Mouse (Mus musculus) forebrain, embryonic 10.5 days (tissue): ENCODE results near the gene Arhgap42. TPM values are rescaled to one million over a fixed set of nuclear protein-coding genes. Genes with fewer than 3 reads are reported as not detected.

ENCODE experiments used
- DNase-seq: peaks from one replicate; pipeline ENCODE4 v3.0.0-alpha.2; 2017; ENCODE audit warnings: low spot score; ENCODE audit errors: extremely low spot score
- H3K27ac ChIP-seq: fragments of 300-500 bp; sonication (generic); 2 replicates; pipeline ENCODE4 v1.5.1; 2016; ENCODE audit warnings: mild to moderate bottlenecking
- H3K27me3 ChIP-seq: fragments of 300-500 bp; sonication (generic); 2 replicates; pipeline ENCODE4 v1.6.1; 2016; ENCODE audit warnings: mild to moderate bottlenecking; ENCODE audit not compliant: poor library complexity, severe bottlenecking
- H3K36me3 ChIP-seq: fragments of 300-500 bp; sonication (generic); replicated peaks from 2 replicates; pipeline ENCODE4 v1.6.1; 2016; ENCODE audit warnings: mild to moderate bottlenecking, moderate library complexity
- H3K4me1 ChIP-seq: fragments of 300-500 bp; sonication (generic); 2 replicates; pipeline ENCODE4 v1.6.1; 2016
- H3K4me3 ChIP-seq: fragments of 300-500 bp; sonication (generic); 2 replicates; pipeline ENCODE4 v1.5.1; 2016; ENCODE audit warnings: mild to moderate bottlenecking, moderate library complexity
- H3K9me3 ChIP-seq: fragments of 300-500 bp; sonication (generic); 2 replicates; pipeline ENCODE4 v1.6.1; 2016; ENCODE audit warnings: mild to moderate bottlenecking, moderate library complexity
- WGBS: fragments of 180-500 bp; shearing (Covaris S2); methylation state at CpG from one replicate; pipeline ENCODE4 v1.1.7; 2016; 5-methylcytosine and 5-hydroxymethylcytosine counted together
- polyA plus RNA-seq: library from polyadenylated mRNA; unstranded; fragments of >200 nt; fragmentation: Nextera tagmentation; extraction: Ambion mirVana; gene quantifications from 2 replicates; pipeline ENCODE4 v1.2.1, GENCODE M21; 2016

Arhgap42 gene
- polyA plus RNA-seq, 1 experiment from 2014 or later = 19.1 TPM

DNA sequence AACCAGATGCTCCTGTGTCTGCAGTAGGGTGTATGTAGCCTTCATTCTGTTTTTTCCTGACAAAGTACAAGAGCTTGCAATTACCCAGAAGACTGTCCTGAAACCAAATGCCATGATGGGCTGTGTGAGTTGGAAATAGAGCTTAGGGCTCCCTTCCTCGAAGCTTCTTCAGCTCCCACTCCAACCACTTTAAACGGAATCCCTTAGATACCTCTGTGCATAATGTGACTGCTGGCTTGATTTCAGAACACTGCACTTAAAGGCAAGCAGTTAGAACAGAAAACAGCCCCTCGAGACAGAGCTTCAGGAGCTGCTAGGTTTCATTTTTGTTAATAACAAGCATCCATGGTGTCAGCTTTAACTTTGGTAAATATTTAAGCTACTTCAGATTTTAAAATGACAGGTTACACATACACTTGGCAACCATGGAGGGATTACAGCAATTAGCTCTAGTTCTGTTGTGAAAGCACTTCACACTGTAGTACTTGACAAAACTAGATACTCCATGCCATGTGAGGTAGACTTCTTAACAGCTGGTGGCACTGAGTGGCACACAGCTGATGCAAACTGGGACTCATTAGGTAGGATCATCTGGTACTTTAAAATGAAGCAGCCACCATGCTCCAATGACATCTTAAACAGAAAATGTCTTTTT lies 201.8 kb downstream of the Arhgap42 start:
- no peak for DNase-seq

DNA sequence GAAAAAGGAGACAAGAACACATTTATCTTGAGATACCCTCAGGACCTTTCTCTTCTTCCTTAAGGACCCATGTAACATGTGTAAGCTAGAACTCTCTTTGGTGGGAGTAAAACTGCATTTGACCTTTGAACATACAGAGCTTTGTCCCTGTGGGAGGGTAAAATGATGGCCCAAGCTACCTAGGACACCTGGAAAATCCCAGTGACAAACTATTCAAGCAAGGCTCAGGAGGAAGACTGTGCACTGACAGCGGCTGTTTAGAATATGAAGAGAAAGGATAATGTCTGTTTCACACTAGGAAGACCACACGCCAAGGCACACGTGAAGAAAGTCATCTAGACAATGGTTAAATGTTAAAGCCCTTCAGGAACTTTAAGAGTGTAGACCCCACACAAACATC lies 211.0 kb downstream of the Arhgap42 start:
- H3K27ac ChIP-seq = no peak overlapping the region
- no peaks in the 10 kb centered on the region for H3K27me3 ChIP-seq
- H3K4me1 ChIP-seq = peaks cover 11% of the 10 kb centered on the region
- H3K4me3 ChIP-seq = no peak overlapping the region
- no peak for DNase-seq
- WGBS = 72% methylated on average over 3 of the region's 3 CpGs
- no peaks in the 10 kb centered on the region for H3K9me3 ChIP-seq
- no peaks in the 10 kb centered on the region for H3K36me3 ChIP-seq

More for the DNA sequence above, 201.8 kb downstream of the Arhgap42 start:
- Histone ChIP-seq H3K27ac (no peak overlapping the region), H3K36me3 (no peaks in the 10 kb centered on the region), H3K27me3 (no peaks in the 10 kb centered on the region), H3K4me1 (no peaks in the 10 kb centered on the region), H3K4me3 (no peak overlapping the region), H3K9me3 (no peaks in the 10 kb centered on the region)
- WGBS = 83% methylated on average over 3 of the region's 3 CpGs

DNA sequence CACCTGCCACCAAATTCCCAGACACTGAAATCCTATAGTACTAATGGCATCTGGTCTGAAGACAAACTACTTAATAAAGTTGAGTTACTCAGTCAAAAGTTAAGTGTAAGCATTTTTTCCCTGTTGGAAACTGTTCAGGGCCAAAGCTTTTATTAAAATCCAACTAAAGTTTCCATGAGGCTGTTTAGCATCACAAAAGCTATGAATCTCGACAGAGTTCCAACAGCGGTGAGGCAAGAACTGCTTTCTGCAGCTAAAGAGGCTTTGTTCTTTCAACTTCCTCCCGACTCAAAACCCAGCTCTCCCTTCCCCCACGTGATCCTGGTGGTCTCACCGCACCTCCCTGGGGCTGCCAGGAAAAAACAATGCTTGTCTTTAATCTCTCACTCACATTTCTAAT lies 211.5 kb downstream of the Arhgap42 start:
- Histone ChIP-seq H3K4me3 (no peak overlapping the region), H3K27ac (no peak overlapping the region), H3K9me3 (no peaks in the 10 kb centered on the region), H3K4me1 (peaks cover 11% of the 10 kb centered on the region), H3K36me3 (no peaks in the 10 kb centered on the region), H3K27me3 (no peaks in the 10 kb centered on the region)
- WGBS = 7% methylated on average over 5 of the region's 5 CpGs
- no peak for DNase-seq

DNA sequence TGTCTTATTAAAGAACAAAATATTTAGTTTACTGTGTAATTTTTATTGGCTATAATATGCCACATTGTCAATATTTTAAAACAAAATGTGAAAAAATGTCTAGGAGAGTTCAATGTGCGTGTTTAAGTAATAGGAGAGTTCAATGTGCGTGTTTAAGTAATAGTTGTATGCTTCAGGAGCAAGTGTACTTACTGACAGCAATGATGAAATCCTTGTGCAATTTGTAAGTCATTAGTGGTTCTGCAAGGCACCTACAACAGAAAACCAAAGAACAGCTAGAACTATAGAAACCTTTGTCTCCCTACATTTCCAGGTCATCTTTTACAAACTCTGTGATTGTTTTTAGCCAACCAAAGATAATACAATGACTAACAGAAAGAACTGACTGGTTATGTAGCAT lies 223.8 kb downstream of the Arhgap42 start:
- DNase-seq = no peak
- Histone ChIP-seq H3K36me3 (peaks cover 12% of the 10 kb centered on the region), H3K27me3 (no peaks in the 10 kb centered on the region), H3K4me1 (no peaks in the 10 kb centered on the region), H3K4me3 (no peak overlapping the region), H3K9me3 (no peaks in the 10 kb centered on the region), H3K27ac (no peak overlapping the region)
- 93% methylated on average over 2 of the region's 2 CpGs for WGBS

DNA sequence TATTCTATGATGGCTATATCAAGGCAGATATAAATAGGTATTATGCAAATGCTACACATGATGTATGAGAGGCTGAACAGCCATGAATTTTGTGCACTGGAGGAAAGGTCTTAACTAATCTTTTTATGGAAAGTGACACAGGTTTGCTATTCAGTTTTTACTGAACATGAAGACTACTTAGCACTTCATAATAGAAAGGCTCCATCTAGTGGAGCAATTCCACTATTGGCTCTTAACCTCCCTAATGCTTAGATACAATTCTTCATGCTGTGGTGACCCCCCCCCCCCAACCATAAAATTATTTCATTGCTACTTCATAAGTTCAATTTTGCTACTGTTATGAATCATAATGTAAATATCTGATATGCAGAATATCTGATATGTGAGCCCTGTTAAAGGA lies 237.7 kb downstream of the Arhgap42 start:
- no peaks in the 10 kb centered on the region for H3K4me1 ChIP-seq
- H3K27me3 ChIP-seq = no peaks in the 10 kb centered on the region
- H3K27ac ChIP-seq = no peak overlapping the region
- peaks cover 7% of the 10 kb centered on the region for H3K36me3 ChIP-seq
- no peak for DNase-seq
- H3K4me3 ChIP-seq = no peak overlapping the region
- H3K9me3 ChIP-seq = no peaks in the 10 kb centered on the region

DNA sequence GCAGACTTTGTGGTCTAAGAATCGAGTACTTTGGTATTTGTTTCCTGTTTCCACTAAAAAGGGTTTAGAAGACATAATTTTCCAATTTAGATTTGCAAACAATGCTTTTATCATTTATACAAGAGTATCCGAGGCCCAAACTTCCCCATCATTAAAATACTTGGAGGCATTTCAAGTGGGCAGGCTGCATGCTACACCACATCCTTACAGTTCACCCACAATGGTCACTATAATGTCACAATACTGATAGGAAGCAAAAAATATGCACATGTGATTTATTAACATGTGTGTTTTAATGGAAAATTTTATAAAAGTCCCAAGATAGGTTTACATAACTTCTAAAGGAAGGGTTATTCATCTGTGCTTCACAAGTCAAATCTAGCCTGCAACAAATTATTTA lies 242.4 kb downstream of the Arhgap42 start:
- Histone ChIP-seq H3K36me3 (no peaks in the 10 kb centered on the region; the same call in 1 of the 2 replicates), H3K9me3 (no peaks in the 10 kb centered on the region; the same call in 1 of the 2 replicates), H3K4me3 (no peak overlapping the region), H3K4me1 (no peaks in the 10 kb centered on the region), H3K27ac (no peak overlapping the region), H3K27me3 (no peaks in the 10 kb centered on the region)
- WGBS = 90% methylated on average over 2 of the region's 2 CpGs
- no peak for DNase-seq

DNA sequence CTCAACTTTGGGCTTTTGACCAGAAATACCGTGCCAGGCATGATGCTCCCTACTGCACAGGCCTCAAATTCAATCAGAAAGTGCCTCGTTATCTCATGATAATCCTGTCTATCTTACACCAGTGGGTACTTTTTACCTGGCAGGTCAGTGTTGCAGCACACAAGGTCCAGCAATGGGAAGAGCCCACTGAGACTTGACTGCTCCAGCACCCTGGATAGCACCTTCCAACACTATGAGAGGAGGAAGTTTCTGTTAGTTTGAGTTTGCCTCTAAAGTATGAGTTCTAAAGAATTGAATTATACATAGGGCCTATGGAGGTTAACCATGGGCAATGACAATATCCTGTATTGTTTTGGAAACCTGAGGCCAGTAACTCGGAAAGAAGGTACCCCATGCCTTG lies 256.6 kb downstream of the Arhgap42 start:
- H3K36me3 ChIP-seq = no peaks in the 10 kb centered on the region
- DNase-seq = no peak
- no peaks in the 10 kb centered on the region for H3K27me3 ChIP-seq
- H3K4me3 ChIP-seq = no peak overlapping the region
- no peak overlapping the region for H3K27ac ChIP-seq
- no peaks in the 10 kb centered on the region for H3K4me1 ChIP-seq
- no peaks in the 10 kb centered on the region for H3K9me3 ChIP-seq
- 78% methylated on average over 3 of the region's 3 CpGs for WGBS

DNA sequence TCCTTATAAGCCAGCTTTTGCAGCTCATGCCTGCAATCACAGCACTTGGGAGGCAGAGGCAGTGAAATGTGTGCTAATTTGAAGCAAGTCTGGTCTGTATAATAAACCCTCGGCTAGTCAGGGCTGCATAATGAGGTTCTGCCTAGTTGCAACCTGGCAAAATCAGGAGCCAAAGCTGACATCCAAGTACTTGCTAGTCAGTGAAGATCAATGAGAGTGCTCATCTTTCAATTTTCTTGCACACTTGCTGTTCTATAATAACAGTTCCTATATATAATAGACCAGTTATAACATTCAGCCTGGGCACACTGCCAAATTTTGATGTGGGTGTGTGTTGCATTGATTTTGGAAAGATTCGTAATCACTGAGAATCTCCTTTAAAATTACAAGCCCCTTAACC lies 261.1 kb downstream of the Arhgap42 start:
- Histone ChIP-seq H3K9me3 (no peaks in the 10 kb centered on the region), H3K36me3 (no peaks in the 10 kb centered on the region), H3K27ac (no peak overlapping the region), H3K4me3 (no peak overlapping the region), H3K27me3 (no peaks in the 10 kb centered on the region), H3K4me1 (no peaks in the 10 kb centered on the region)
- no peak for DNase-seq
- WGBS = 60% methylated on average over 2 of the region's 2 CpGs

DNA sequence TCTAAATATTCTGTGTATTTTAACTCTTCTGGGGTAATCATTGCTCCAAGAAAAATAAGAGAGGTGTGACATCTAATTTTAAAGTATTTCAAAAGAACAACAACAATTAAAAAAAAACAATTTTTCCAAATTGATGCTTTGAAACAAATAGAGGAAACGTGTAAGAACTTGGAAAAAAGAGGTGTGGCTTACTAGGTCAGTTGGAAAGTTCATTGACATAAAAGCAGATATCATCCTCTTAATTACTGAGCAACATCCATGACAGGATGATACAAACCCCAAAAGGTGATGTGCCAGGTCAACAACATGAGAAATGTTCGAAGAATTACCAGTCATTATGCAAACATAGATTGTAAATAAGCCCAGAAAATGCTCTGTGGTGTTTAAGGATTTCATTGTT lies 267.4 kb downstream of the Arhgap42 start, which contains the start of gene Gm16485:
TSS of gene Gm16485 (plus strand) at position 301 of the 400 bp plus-strand sequence.
- Histone ChIP-seq H3K9me3 (no peaks in the 10 kb centered on the region), H3K36me3 (no peaks in the 10 kb centered on the region), H3K4me1 (no peaks in the 10 kb centered on the region), H3K27ac (no peak within 1 kb of the TSS), H3K4me3 (no peak within 1 kb of the TSS), H3K27me3 (no peaks in the 10 kb centered on the region)
- no peak for DNase-seq
- WGBS = 81% methylated on average over 2 of the region's 2 CpGs

DNA sequence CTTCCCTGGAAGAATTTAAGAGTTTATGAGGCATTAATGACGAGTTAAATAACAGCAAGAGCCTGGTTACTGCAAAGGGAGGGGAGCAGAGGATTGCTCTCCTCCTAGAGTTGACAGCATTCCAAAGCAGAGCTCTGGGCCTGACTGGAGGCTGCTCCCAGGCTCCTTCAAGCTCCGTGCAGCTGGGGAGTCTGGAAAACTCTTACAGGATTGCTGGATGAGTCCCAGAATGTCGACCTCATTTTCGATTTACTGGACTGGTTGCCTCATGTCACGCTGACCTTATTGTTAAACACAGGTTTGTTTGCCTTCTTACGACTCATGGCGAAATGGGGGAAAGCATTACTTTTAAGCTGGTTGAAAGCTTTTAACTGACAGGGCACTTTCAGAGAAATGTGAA lies 268.7 kb downstream of the Arhgap42 start:
- WGBS = 79% methylated on average over 7 of the region's 7 CpGs
- Histone ChIP-seq H3K9me3 (no peaks in the 10 kb centered on the region), H3K4me1 (no peaks in the 10 kb centered on the region), H3K36me3 (no peaks in the 10 kb centered on the region), H3K27ac (no peak overlapping the region), H3K27me3 (no peaks in the 10 kb centered on the region), H3K4me3 (no peak overlapping the region)
- DNase-seq = no peak

DNA sequence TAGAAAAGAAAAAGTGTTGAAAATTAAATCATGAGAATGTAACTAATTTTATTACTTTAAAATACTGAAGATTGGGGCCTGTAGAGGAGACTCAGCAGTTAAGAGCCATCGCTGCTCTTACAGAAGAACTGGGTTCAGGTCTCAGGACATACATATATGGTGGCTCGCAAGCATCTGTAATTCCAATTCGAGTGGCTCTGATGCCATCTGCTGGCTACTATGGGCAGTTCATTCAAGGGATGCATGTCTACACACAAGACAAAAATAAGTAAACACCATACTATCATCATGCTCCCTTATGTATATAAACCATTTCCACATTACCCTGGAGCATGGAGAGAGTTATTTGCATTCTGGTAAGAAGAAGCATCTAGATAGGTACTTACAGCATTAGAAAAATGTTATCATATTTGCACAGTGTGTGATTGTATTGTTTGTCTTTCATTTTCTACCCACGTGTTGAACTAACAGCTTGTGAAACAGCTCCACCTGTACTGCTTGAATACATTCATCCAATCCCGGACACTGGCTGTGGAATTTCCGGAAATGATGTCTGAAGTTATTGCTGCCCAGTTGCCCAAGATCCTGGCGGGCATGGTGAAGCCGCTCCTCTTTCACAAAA lies 274.3 kb downstream of the Arhgap42 start:
- H3K27ac ChIP-seq = no peak overlapping the region
- H3K9me3 ChIP-seq = no peaks in the 10 kb centered on the region
- no peaks in the 10 kb centered on the region for H3K36me3 ChIP-seq
- no peaks in the 10 kb centered on the region for H3K27me3 ChIP-seq
- peak; percentile 21 for DNase-seq
- H3K4me3 ChIP-seq = no peak overlapping the region
- 71% methylated on average over 8 of the region's 8 CpGs for WGBS
- H3K4me1 ChIP-seq = no peaks in the 10 kb centered on the region

DNA sequence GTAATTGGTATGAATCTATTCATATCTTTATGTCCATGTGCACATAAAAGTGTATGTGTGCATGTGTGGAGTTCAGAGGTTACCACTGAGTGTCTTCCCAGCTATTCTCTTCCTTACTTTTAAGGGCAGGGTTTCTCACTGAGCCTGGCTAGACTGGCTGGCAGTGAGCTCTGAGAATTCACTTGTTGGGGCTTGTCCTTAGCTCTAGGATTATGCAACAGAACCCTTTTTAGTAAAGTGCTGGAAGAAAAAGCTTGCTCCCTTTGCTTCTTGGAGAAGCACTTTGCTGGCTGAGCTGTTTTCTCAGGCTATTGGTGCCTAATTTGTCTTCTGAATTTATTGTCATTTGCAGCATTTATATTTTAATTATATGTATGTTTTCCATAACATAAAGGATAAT lies 285.6 kb downstream of the Arhgap42 start:
- Histone ChIP-seq H3K4me1 (no peaks in the 10 kb centered on the region), H3K27ac (no peak overlapping the region), H3K27me3 (no peaks in the 10 kb centered on the region), H3K4me3 (no peak overlapping the region), H3K36me3 (no peaks in the 10 kb centered on the region), H3K9me3 (no peaks in the 10 kb centered on the region)
- DNase-seq = no peak
